Mouse (Mus musculus) mouse embryonic stem cell (cell line): Measurements from ENCODE around the gene Acbd6.

Experiments used
- in situ Hi-C, 2 experiments: fragments of 300-500 bp; cut with MboI; formaldehyde crosslinking; loops; 1 replicate in 1 of 2; 3 replicates in 1 of 2; pipeline ENCODE4 v1.14.3; 2019 to 2020; ENCODE audit warnings: low sequenced_read_pairs in 2 of 2, low pct_unique_long_range_greater_than_20kb in 1 of 2, mixed read lengths in 1 of 2; ENCODE audit not compliant: unreplicated experiment in 1 of 2

Acbd6 gene

GRCm38 (mm10) chr1:155621075-155621474 is 63.2 kb downstream of the Acbd6 start:
- in situ Hi-C loops, result no loop called here

DNA sequence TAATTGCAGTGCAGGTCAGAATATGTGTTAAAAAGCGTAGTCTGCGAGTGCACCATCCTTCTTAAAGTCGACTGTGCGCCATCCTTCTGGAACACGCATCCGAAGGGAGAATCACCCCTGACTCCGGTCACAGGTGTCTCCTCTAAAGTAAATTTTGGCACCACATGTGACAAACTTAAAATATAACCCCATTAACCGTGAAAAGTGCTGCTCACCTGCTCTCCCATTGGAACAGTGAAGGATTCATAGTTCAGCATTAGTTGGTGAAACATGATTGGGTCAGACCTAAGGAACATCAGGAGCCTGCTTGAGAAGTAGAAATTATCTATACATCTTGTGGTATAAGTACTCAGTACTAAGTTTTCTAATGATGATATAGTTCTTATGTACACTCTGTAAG is 65.3 kb downstream of the Acbd6 start:
- in situ Hi-C loops, result no loop called here

- in situ Hi-C loops, result no loop called here
Measured at GRCm38 (mm10) chr1:155627746-155628145, 69.8 kb downstream of the Acbd6 start.

GRCm38 (mm10) chr1:155636648-155637047 is 78.7 kb downstream of the Acbd6 start:
- in situ Hi-C loops, result no loop called here

DNA sequence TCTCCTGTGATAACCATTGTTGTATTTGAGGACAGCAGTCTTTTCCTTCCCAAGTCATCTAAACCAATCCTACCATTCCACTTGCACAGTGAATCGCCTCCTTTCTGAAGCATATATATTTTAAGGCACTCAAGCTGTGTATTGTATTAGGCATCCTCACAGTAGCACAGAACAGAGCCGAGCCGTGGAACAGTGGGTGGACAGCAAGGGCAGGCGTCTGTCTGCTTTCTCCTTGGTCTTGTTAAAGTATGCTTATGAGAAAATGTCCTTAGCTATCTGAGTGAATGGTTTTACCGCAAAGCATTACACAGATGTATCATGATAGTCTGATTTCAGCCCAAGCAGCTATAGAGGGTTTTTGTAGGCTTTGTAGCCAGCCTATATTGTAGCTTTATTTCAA is 87.9 kb downstream of the Acbd6 start:
- in situ Hi-C loops, result no loop called here

DNA sequence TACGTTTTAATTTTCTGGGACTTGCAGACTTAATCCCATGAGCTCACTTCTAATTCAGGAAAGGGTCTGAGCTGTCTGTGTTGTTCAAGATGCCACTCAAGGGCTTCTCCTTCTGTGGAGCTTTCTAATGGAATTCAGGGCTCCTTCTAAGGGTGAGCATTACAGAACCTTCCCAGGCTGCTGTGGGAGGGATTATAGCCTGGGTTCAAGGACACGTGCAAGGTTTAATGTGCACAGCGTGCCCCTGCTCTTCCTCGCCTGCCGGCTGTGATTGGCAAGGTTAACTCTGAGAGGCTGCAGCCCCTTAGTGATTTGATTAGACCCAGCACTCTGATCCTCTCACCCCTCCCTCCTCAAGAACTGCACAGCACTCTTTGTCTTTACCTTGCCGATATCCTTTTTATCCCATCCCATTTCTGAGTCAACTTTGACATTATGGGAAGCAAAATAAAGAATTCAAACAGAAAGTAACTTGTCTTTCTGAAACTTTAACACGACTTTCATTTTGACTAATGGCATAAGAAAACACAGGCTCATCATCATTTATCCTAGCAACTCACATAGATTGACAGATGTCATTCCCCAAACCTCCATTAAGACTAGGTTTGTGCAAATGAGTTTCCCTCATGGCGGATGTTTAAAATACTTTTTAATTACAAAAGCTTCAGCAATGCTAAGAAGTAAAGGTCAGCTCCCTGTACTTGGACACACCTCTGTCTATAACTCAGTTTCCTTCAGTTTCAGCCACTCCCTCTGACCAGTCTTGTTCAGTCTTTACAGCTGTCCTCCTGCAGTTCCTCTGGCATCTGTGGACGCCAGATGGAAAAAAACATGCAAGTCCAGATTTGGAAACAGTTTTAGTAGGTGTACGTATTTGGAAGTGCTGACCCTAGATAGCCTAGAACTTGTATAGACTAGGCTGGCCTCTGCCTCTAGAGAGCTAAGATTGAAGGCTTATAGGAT is 88.7 kb downstream of the Acbd6 start:
- in situ Hi-C loops, result no loop called here

GRCm38 (mm10) chr1:155650121-155650846 is 92.4 kb downstream of the Acbd6 start:
- in situ Hi-C loops, result no loop called here

GRCm38 (mm10) chr1:155654961-155655360 is 97.0 kb downstream of the Acbd6 start:
- in situ Hi-C loops, result no loop called here

DNA sequence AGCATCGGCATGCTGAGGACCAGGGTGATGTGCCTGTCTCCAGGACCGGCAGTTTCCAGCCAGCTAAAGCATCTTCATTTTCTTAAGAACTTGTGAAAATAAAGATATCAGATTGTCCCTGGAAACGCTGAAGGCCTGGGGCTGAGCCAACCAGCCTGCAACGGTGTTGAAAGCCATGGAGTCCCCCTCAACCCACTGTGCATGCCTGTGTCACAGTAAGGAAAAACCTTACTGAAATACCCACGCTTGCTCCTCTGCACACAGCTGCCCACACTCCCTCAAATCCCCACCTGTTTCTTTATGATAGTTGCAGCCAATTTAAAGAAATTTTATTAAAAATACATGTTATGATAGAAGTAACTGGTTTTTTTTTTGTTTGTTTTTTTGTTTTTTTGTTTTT is 98.4 kb downstream of the Acbd6 start:
- in situ Hi-C loops, result no loop called here

DNA sequence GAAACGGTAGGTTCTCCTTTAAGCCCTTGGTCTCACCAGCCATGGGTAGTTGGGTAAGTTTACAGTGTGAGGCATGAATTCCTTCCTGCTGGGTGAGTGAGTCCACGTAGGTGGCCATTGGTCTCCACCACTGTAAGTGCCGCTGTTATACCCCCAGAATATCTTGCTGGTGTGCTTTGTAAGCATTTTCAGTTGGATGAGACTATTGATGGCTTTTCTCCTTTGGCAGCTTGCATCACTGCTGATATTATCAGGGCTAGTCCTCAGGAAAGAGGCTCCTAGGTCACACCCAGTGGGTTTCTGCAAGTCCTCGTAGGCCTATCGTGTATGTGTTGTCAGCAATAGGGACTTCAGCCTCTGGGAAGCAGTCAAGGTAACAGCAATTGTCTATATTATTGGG is 106.1 kb downstream of the Acbd6 start:
- in situ Hi-C loops, result no loop called here

GRCm38 (mm10) chr1:155675570-155675969 is 117.7 kb downstream of the Acbd6 start:
- in situ Hi-C loops, result no loop called here

- in situ Hi-C loops, result no loop called here
Measured at GRCm38 (mm10) chr1:155681116-155681799, 123.3 kb downstream of the Acbd6 start.

DNA sequence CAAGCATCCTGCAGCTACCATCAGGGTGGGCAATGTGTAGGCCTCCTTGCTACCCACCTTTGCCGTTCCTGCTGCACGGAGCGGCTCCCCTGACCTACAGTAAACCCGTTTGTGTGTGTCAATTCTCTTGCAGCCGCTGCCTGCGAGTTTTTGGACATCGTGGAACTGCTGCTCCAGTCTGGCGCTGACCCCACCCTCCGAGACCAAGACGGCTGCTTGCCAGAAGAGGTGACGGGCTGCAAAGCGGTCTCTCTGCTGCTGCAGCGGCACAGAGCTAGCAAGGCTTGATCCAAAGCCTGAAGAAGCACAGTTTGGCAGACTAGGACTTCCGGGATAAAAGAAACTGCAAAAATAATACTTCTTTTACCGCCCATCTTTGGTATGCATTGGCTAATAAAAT is 128.9 kb downstream of the Acbd6 start:
- in situ Hi-C loops, result no loop called here

DNA sequence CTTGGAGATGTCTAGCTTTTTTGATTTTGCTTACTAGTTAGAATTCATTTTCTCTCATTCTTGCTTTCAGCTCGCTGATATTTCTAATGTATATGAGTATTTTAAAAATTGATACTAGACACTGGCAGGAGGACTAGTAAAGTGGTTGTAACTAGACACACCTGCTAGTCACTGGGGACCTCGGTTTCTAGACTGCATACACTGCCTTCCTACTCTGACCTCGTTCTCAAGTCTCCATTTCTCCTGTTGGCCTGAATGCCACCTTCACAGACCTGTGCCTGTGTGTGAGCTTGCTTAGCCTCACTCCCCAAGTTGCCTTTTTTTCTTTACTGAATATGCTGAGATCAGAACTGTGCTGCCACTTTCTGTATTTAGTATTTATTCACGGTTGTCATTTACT is 131.2 kb downstream of the Acbd6 start:
- in situ Hi-C loops, result no loop called here

DNA sequence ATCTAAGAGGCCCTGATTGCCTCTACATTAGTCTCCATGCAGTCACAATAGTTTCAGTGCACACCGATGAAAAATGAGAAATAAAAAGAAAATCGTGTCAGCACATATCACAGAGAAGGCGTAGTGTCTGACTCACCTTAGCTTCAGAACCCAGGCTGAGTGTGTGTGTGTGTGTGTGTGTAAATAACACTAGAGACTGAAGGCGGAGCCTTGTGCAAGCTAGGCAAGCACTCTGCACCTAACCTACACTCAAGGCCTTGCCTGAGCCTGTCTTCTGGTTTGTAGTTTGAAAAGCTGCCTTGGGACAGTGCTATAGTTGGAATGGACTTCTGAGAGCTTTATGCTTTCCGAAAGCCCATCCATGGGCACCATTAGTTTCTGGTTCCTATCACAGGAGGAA is 131.6 kb downstream of the Acbd6 start:
- in situ Hi-C loops, result no loop called here

GRCm38 (mm10) chr1:155692230-155692629 is 134.3 kb downstream of the Acbd6 start:
- in situ Hi-C loops, result no loop called here

DNA sequence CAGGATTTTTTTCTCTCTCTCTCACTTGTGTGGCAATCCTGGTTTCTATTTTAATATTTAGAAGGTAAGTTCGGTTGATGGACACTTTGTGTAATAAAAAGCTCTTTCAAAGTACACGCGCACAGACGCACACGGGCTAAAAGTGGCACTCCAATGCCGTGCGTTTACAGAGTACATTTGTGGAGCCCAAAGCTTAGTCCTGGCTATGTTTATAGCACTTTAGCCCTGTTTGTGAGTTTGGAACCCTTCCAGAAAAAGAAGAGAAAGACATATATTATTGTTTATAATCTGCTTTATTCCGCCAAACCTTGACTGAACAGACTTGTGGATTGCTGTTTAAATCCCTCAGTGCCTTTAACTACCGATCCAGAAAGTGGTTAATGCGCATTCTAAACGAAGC is 135.1 kb downstream of the Acbd6 start:
- in situ Hi-C loops, result no loop called here

DNA sequence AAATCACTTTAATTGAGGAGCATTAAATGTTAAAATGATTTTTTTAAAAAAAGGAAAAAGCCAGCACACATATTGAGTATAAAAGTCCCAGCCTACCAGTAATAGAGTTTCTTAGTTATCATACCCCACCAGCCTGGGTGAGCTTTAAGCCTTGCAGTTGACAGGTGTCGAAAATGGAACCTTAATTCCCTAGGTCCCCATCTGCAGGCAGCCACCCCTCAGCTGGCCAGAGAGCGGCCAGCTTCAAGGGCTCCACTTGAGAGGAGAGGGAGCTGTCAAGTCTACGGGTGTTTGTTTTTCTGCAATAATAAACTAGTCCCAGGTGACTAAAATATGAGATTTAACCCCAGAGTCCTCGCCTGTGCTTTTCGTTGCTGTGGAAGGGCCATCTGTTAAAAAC is 135.5 kb downstream of the Acbd6 start:
- in situ Hi-C loops, result no loop called here
